Mouse (Mus musculus) heart, embryonic 10.5 days (tissue): ENCODE results near the gene Btk. TPM values are rescaled to one million over a fixed set of nuclear protein-coding genes. Genes with fewer than 3 reads are reported as not detected.

Experiments
- DNase-seq: peaks from one replicate; pipeline ENCODE4 v3.0.0-alpha.2; 2017; ENCODE audit warnings: low spot score
- H3K27ac ChIP-seq: fragments of 300-500 bp; sonication (generic); 2 replicates; pipeline ENCODE4 v1.5.1; 2016; ENCODE audit warnings: mild to moderate bottlenecking
- H3K27me3 ChIP-seq: fragments of 300-500 bp; sonication (generic); 2 replicates; pipeline ENCODE4 v1.6.1; 2016; ENCODE audit warnings: mild to moderate bottlenecking; ENCODE audit not compliant: poor library complexity, insufficient read depth, severe bottlenecking
- H3K36me3 ChIP-seq: fragments of 300-500 bp; sonication (generic); 2 replicates; pipeline ENCODE4 v1.6.1; 2016; ENCODE audit warnings: mild to moderate bottlenecking, moderate library complexity
- H3K4me1 ChIP-seq: fragments of 300-500 bp; sonication (generic); 2 replicates; pipeline ENCODE4 v1.6.1; 2016; ENCODE audit warnings: mild to moderate bottlenecking
- H3K4me3 ChIP-seq: fragments of 300-500 bp; sonication (generic); 2 replicates; pipeline ENCODE4 v1.5.1; 2016; ENCODE audit warnings: mild to moderate bottlenecking, moderate library complexity
- H3K9me3 ChIP-seq: fragments of 300-500 bp; sonication (generic); 2 replicates; pipeline ENCODE4 v1.6.1; 2016; ENCODE audit warnings: mild to moderate bottlenecking, moderate library complexity
- WGBS: fragments of 180-500 bp; shearing (Covaris S2); methylation state at CpG from one replicate; pipeline ENCODE4 v1.1.7; 2016; 5-methylcytosine and 5-hydroxymethylcytosine counted together
- polyA plus RNA-seq: library from polyadenylated mRNA; unstranded; fragments of >200 nt; fragmentation: Nextera tagmentation; extraction: Ambion mirVana; gene quantifications from 2 replicates; pipeline ENCODE4 v1.2.1, GENCODE M21; 2016

Btk gene
- polyA plus RNA-seq, result 0.86 and 2.5 TPM in 2 replicates

- no peaks in the 10 kb centered on the region for H3K4me1 ChIP-seq
- H3K36me3 ChIP-seq, result no peaks in the 10 kb centered on the region; the same call in 1 of the 2 replicates
- no peak for DNase-seq
- WGBS, result 77% methylated on average over 11 of the region's 11 CpGs
- H3K4me3 ChIP-seq, result no peak within 1 kb of the TSS
- H3K27ac ChIP-seq, result no peak within 1 kb of the TSS
- no peaks in the 10 kb centered on the region for H3K9me3 ChIP-seq
- no peaks in the 10 kb centered on the region for H3K27me3 ChIP-seq
Measured at GRCm38 (mm10) chrX:134582888-134583669, at the start of gene Btk. Gene Btk (minus strand): TSS chrX:134583570.

DNA sequence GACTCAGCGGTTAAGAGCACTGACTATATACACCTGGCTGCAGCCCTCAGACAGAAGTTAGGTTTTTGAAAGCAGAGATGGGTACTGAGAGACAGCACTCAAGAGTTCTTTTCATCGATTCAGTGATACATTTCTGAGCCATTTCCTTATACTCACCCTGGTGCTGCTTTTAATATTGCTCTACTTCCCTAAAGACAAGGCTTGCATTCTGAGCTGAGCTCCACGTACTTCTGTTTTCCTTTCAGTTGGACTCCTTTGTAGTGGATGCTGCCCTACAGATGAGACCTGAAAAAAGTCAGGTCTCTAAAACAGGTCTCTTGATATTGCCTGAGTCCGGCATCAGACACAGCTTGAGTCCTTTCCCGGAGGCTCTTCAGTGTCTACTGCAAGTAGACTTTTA, 49.3 kb upstream of the Btk start:
- WGBS, result 85% methylated on average over 5 of the region's 5 CpGs
- Histone ChIP-seq H3K4me3 (no peak overlapping the region), H3K36me3 (no peaks in the 10 kb centered on the region), H3K9me3 (no peaks in the 10 kb centered on the region), H3K27ac (no peak overlapping the region), H3K4me1 (no peaks in the 10 kb centered on the region), H3K27me3 (no peaks in the 10 kb centered on the region)
- DNase-seq, result no peak

- H3K9me3 ChIP-seq, result no peaks in the 10 kb centered on the region
- H3K4me3 ChIP-seq, result no peak overlapping the region
- H3K27ac ChIP-seq, result no peak overlapping the region
- 62% methylated on average over 2 of the region's 2 CpGs for WGBS
- H3K27me3 ChIP-seq, result peaks cover 4% of the 10 kb centered on the region; the same call in 1 of the 2 replicates
- H3K36me3 ChIP-seq, result no peaks in the 10 kb centered on the region
- DNase-seq, result no peak
- no peaks in the 10 kb centered on the region for H3K4me1 ChIP-seq
Measured at GRCm38 (mm10) chrX:134628200-134628599, 44.8 kb upstream of the Btk start.

GRCm38 (mm10) chrX:134623350-134623749, 40.0 kb upstream of the Btk start:
- WGBS, result 77% methylated on average over 4 of the region's 4 CpGs
- no peak for DNase-seq
- Histone ChIP-seq H3K4me3 (no peak overlapping the region), H3K4me1 (no peaks in the 10 kb centered on the region), H3K36me3 (no peaks in the 10 kb centered on the region), H3K27me3 (peaks cover 4% of the 10 kb centered on the region), H3K9me3 (no peaks in the 10 kb centered on the region), H3K27ac (no peak overlapping the region)

- 68% methylated on average over 3 of the region's 3 CpGs for WGBS
- H3K27me3 ChIP-seq, result peaks cover 4% of the 10 kb centered on the region
- no peak overlapping the region for H3K27ac ChIP-seq
- H3K9me3 ChIP-seq, result no peaks in the 10 kb centered on the region
- H3K4me3 ChIP-seq, result no peak overlapping the region
- DNase-seq, result no peak
- H3K4me1 ChIP-seq, result no peaks in the 10 kb centered on the region
- no peaks in the 10 kb centered on the region for H3K36me3 ChIP-seq
Measured at GRCm38 (mm10) chrX:134621685-134622084, 38.3 kb upstream of the Btk start.

DNA sequence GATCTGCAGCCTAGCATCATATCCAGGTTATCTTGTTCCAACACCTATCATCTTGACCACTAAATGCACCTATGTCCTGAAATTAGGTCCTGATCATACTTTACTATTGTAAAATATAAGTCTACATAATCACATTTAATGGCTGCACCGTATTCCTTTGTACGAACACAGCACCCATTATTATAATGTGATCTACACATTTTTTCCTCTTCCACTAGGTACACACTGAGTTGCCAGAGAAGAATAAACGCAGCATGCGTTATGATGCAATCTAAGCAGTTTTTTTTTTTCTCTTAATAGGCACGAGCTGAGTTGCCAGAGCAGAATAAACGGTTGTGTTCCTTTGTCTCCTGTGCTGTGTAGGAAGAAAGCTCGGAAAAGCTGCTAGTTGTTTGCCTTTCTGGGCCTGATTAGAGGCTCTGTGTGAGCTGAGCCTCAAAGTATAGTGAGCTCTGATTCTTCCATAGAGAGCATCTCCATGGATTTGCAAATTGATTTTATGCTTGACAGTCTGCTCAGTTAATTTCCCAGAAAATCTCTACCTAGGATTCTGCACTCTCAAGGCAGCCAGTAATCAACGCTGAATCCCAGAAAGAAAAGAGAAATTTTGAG, 37.0 kb upstream of the Btk start:
- no peak for DNase-seq
- Histone ChIP-seq H3K27ac (no peak overlapping the region), H3K27me3 (no peaks in the 10 kb centered on the region; the same call in 1 of the 2 replicates), H3K4me1 (no peaks in the 10 kb centered on the region), H3K4me3 (no peak overlapping the region), H3K36me3 (no peaks in the 10 kb centered on the region), H3K9me3 (no peaks in the 10 kb centered on the region)
- WGBS, result 70% methylated on average over 8 of the region's 8 CpGs

DNA sequence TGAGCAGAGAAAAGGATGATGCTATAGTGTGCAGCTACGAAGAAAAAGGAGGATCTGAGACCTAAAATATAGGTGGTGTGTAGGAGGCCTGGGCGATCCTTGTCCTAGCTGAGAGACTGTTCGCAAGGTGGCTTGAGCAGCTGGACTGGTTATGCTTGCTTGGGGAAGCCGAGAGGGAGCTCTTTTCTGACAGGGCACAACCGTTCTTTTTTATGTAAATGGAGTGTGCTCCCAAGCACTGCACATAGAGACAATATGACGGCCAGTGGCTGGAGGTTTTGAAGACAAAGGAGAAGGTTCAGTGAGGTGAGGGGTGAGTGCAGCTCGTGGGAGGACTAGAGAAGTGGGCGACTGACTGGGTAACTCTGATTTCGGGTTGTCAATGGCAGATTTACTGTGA, 36.3 kb upstream of the Btk start:
- Histone ChIP-seq H3K36me3 (no peaks in the 10 kb centered on the region), H3K27ac (no peak overlapping the region), H3K4me3 (no peak overlapping the region), H3K27me3 (no peaks in the 10 kb centered on the region; the same call in 1 of the 2 replicates), H3K9me3 (no peaks in the 10 kb centered on the region), H3K4me1 (no peaks in the 10 kb centered on the region)
- WGBS, result 62% methylated on average over 9 of the region's 9 CpGs
- no peak for DNase-seq

DNA sequence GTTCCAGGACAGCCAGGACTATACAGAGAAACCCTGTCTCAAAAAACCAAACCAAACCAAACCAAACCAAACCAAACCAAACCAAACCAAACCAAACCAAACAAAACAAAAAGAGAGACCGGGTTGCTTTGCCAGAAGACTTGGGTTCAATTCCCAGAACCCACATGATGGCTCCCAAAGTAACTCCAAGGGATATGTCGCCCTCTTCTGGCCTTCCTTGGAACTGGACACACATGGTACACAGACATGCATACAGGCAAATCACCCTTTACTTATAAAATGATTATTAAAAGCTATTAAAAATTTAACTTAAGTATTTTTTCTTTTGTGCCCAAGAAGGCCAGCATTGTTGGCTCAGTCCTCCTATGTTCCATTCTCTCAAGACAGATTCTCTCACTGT, 30.9 kb upstream of the Btk start:
- DNase-seq, result no peak
- no peak overlapping the region for H3K27ac ChIP-seq
- no peaks in the 10 kb centered on the region for H3K36me3 ChIP-seq
- H3K4me3 ChIP-seq, result no peak overlapping the region
- WGBS, result 55% methylated on average over 2 of the region's 2 CpGs
- H3K9me3 ChIP-seq, result no peaks in the 10 kb centered on the region
- H3K27me3 ChIP-seq, result no peaks in the 10 kb centered on the region; the same call in 1 of the 2 replicates
- H3K4me1 ChIP-seq, result no peaks in the 10 kb centered on the region

DNA sequence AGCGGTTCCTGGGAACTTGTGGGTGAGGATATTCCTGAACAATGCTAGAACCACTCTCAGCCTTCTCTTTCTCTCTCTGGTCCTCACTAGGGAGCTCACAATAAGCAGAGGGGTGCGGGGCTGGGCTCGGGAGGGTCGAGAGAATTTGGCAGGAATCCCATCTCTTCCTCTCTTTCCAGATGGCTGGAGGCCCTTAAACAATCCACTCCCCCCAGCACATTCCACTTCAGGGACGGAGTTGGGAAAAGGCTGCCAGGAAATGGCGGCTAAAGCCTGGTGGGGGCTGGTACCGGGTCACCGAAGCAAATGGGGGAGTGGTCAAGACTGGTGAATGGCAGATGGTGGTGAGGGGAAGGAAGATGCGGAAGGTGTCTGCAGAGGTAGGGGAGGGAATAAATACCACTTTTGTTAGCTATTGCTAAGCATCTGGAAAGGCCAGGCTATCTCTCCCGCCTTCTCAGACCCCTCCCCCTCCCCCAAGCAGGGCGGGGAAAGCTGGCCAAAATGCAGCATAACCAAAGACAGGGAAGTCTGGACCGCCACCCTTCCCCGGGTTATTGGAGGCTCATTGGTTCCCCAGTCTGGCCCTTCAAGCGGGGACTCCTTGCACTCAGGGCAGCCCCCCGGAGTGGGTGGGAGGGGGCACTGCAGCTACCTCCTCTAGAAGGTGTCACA, 29.1 kb upstream of the Btk start:
- no peaks in the 10 kb centered on the region for H3K4me1 ChIP-seq
- peak overlapping the region; percentile 52 for H3K4me3 ChIP-seq
- H3K27ac ChIP-seq, result peak overlapping the region; percentile 86
- DNase-seq, result peak; percentile 88
- no peaks in the 10 kb centered on the region for H3K9me3 ChIP-seq
- peaks cover 1% of the 10 kb centered on the region; the same call in 1 of the 2 replicates for H3K36me3 ChIP-seq
- WGBS, result 15% methylated on average over 15 of the region's 15 CpGs
- H3K27me3 ChIP-seq, result no peaks in the 10 kb centered on the region

- no peak for DNase-seq
- H3K4me1 ChIP-seq, result no peaks in the 10 kb centered on the region
- no peak overlapping the region for H3K27ac ChIP-seq
- H3K4me3 ChIP-seq, result no peak overlapping the region
- 80% methylated on average over 4 of the region's 4 CpGs for WGBS
- H3K27me3 ChIP-seq, result no peaks in the 10 kb centered on the region
- H3K9me3 ChIP-seq, result no peaks in the 10 kb centered on the region
- H3K36me3 ChIP-seq, result peaks cover 6% of the 10 kb centered on the region; the same call in 1 of the 2 replicates
Measured at GRCm38 (mm10) chrX:134610984-134611383, 27.6 kb upstream of the Btk start.

DNA sequence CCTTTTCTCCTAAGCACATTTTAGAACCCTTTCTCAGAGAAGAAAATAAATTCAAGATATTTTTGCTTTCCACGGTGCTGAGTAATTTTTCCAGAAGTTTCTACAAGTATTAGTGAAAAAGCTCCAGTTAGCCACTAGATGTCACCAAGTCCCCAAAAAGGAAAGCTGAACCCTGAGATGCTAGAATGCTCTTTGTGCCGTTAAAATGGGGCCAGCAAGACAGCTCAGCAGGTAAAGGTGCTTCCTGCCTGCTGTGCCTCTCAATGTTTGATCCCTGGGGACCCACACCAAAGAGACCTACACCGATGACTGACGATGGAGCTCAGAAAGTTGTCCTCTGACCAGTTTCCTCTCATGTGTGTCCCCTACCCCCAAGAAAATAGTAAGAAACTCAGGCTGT, 26.1 kb upstream of the Btk start:
- Histone ChIP-seq H3K27ac (no peak overlapping the region), H3K9me3 (no peaks in the 10 kb centered on the region), H3K4me3 (no peak overlapping the region), H3K36me3 (peaks cover 7% of the 10 kb centered on the region; the same call in 1 of the 2 replicates), H3K27me3 (no peaks in the 10 kb centered on the region), H3K4me1 (no peaks in the 10 kb centered on the region)
- WGBS, result 41% methylated on average over 4 of the region's 4 CpGs
- DNase-seq, result no peak

GRCm38 (mm10) chrX:134601380-134602120, 18.2 kb upstream of the Btk start:
- H3K4me3 ChIP-seq, result peak overlapping the region; percentile 64
- WGBS, result 13% methylated on average over 40 of the region's 43 CpGs
- peak overlapping the region; percentile 91 for H3K27ac ChIP-seq
- H3K9me3 ChIP-seq, result no peaks in the 10 kb centered on the region
- no peak for DNase-seq
- H3K27me3 ChIP-seq, result no peaks in the 10 kb centered on the region
- peaks cover 2% of the 10 kb centered on the region; the same call in 1 of the 2 replicates for H3K4me1 ChIP-seq
- H3K36me3 ChIP-seq, result peaks cover 9% of the 10 kb centered on the region
